Mouse (Mus musculus) lung, postnatal 0 days (tissue): ENCODE measurements around the gene Bsg. TPM values are rescaled to one million over a fixed set of nuclear protein-coding genes. Genes with fewer than 3 reads are reported as not detected.

ENCODE experiments used
- ATAC-seq: fragments of 200-750 bp; cut with Nextera tagmentation; 2 replicates; pipeline ENCODE4 v1.8.0; 2017; ENCODE audit warnings: moderate library complexity
- DNase-seq: peaks from one replicate; pipeline ENCODE4 v3.0.0-alpha.2; 2016; ENCODE audit warnings: low spot score
- H3K27ac ChIP-seq: fragments of 300-500 bp; sonication (generic); 2 replicates; pipeline ENCODE4 v1.5.1; 2014; ENCODE audit warnings: antibody characterized with exemption, mild to moderate bottlenecking, low read length, mixed read lengths
- H3K27me3 ChIP-seq: fragments of 300-500 bp; sonication (generic); replicated peaks from 2 replicates; pipeline ENCODE4 v1.6.1; 2014; ENCODE audit warnings: low read length, mixed read lengths; ENCODE audit not compliant: insufficient read depth
- H3K36me3 ChIP-seq: fragments of 300-500 bp; sonication (generic); 2 replicates; pipeline ENCODE4 v1.6.1; 2014; ENCODE audit warnings: low read length, mixed read lengths; ENCODE audit not compliant: insufficient read depth
- H3K4me1 ChIP-seq: fragments of 300-500 bp; sonication (generic); 2 replicates; pipeline ENCODE4 v1.6.1; 2014; ENCODE audit warnings: antibody characterized with exemption, low read depth, low read length, mixed read lengths; ENCODE audit not compliant: insufficient read depth
- H3K4me2 ChIP-seq: fragments of 300-500 bp; sonication (generic); replicated peaks from 2 replicates; pipeline ENCODE4 v1.6.1; 2014; ENCODE audit warnings: low read depth, mild to moderate bottlenecking, low read length, moderate library complexity, mixed read lengths
- H3K4me3 ChIP-seq: fragments of 300-500 bp; sonication (generic); 2 replicates; pipeline ENCODE4 v1.5.1; 2014; ENCODE audit warnings: low read depth, low read length
- H3K9ac ChIP-seq: fragments of 300-500 bp; sonication (generic); replicated peaks from 2 replicates; pipeline ENCODE4 v1.6.1; 2014; ENCODE audit warnings: low read depth, mild to moderate bottlenecking
- H3K9me3 ChIP-seq: fragments of 300-500 bp; sonication (generic); 2 replicates; pipeline ENCODE4 v1.6.1; 2016; ENCODE audit warnings: low read length, mixed read lengths
- CTCF ChIP-seq: IDR thresholded peaks from 2 replicates; pipeline ENCODE4 v1.5.1; 2016; ENCODE audit warnings: antibody characterized with exemption, mild to moderate bottlenecking
- EP300 ChIP-seq: IDR thresholded peaks from 2 replicates; pipeline ENCODE4 v1.6.1; 2016; ENCODE audit warnings: antibody characterized with exemption, mild to moderate bottlenecking, control low read depth
- WGBS: fragments of 180-500 bp; shearing (Covaris S2); extraction: QIAGEN DNeasy Blood & Tissue Kit; methylation state at CpG from one replicate; pipeline ENCODE4 v1.1.7; 2014; 5-methylcytosine and 5-hydroxymethylcytosine counted together
- polyA plus RNA-seq: library from polyadenylated mRNA; unstranded; fragments of >200 nt; fragmentation: Nextera tagmentation; extraction: Ambion mirVana; gene quantifications from 2 replicates; pipeline ENCODE4 v1.2.1, GENCODE M21; 2015

Bsg gene
- polyA plus RNA-seq, 1 experiment from 2014 or later: 1,299 TPM

DNA sequence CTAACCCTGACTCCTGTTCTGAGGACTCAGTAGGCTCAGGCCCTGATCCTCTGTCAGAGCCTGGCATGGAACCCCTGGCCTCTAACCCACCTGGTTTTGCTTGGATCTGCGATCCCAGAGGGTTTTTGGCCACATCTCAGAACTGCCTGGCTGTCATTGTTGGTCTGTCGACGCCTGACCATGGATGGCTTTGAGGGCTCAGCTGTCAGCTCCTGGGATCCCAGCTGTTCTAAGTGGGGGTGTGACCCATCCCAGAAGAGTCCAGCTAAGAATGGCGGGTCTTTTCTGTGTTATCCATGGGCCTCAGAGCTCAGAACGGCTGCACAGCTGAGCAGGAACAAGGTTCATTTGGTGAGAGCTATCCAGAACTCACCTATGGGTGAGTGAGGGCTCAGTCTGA lies 16.8 kb downstream of the Bsg start:
- ATAC-seq (no peak), DNase-seq (no peak)
- no peak for TF ChIP-seq CTCF
- TF ChIP-seq EP300: no peak
- H3K4me2 ChIP-seq: no peak overlapping the region
- H3K27ac ChIP-seq: no peak overlapping the region
- no peaks in the 10 kb centered on the region for H3K9me3 ChIP-seq
- H3K36me3 ChIP-seq: no peaks in the 10 kb centered on the region
- peaks cover 31% of the 10 kb centered on the region for H3K27me3 ChIP-seq
- peaks cover 5% of the 10 kb centered on the region; the same call in 1 of the 2 replicates for H3K4me1 ChIP-seq
- H3K4me3 ChIP-seq: no peak overlapping the region
- no peak overlapping the region for H3K9ac ChIP-seq
- 51% methylated on average over 5 of the region's 5 CpGs for WGBS

DNA sequence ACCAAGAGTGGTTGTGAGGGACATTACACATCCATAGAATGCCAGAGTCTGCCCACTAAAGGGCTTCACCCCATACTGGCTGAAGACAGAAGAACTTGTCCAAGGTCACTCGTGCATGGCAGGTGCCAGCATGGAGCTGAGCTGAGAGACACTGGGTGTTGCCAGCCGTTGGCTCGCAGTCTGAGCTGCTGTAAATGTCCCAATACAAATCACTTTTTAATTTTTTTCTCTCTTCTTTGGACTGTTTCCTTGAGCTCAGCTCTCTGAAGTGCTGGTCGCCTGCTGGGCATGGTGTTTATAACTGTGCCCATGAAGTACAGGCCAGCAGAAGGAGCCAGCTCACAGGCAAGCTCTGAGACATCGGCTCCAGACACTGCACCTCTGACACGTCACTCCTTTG lies 18.8 kb downstream of the Bsg start:
- no peaks in the 10 kb centered on the region for H3K9me3 ChIP-seq
- no peak overlapping the region for H3K27ac ChIP-seq
- TF ChIP-seq CTCF (no peak), EP300 (no peak)
- peaks cover 12% of the 10 kb centered on the region for H3K27me3 ChIP-seq
- no peaks in the 10 kb centered on the region for H3K4me1 ChIP-seq
- ATAC-seq (no peak), DNase-seq (no peak)
- H3K9ac ChIP-seq: no peak overlapping the region
- WGBS: 59% methylated on average over 6 of the region's 6 CpGs
- no peaks in the 10 kb centered on the region for H3K36me3 ChIP-seq
- no peak overlapping the region for H3K4me3 ChIP-seq
- H3K4me2 ChIP-seq: no peak overlapping the region

- H3K4me1 ChIP-seq: no peaks in the 10 kb centered on the region
- ATAC-seq (no peak), DNase-seq (no peak)
- no peak overlapping the region for H3K4me3 ChIP-seq
- H3K36me3 ChIP-seq: no peaks in the 10 kb centered on the region
- no peaks in the 10 kb centered on the region for H3K9me3 ChIP-seq
- H3K27ac ChIP-seq: no peak overlapping the region
- TF ChIP-seq EP300 (no peak), CTCF (no peak)
- H3K9ac ChIP-seq: no peak overlapping the region
- no peak overlapping the region for H3K4me2 ChIP-seq
- 77% methylated on average over 7 of the region's 7 CpGs for WGBS
- H3K27me3 ChIP-seq: 0 out of 2 replicates have a peak, but pooled peaks cover 6% of the 10 kb centered on the region
These were observed 19.4 kb downstream of the Bsg start for GRCm38 (mm10) chr10:79723692-79724091.

GRCm38 (mm10) chr10:79726090-79726489 lies 21.8 kb downstream of the Bsg start:
- H3K4me2 ChIP-seq: no peak overlapping the region
- H3K9ac ChIP-seq: no peak overlapping the region
- H3K27ac ChIP-seq: no peak overlapping the region
- no peaks in the 10 kb centered on the region for H3K4me1 ChIP-seq
- H3K4me3 ChIP-seq: no peak overlapping the region
- WGBS: 41% methylated on average over 11 of the region's 11 CpGs
- H3K9me3 ChIP-seq: no peaks in the 10 kb centered on the region
- no peaks in the 10 kb centered on the region for H3K36me3 ChIP-seq
- H3K27me3 ChIP-seq: no peaks in the 10 kb centered on the region
- ATAC-seq (peak; percentile 52; the same call in 1 of the 2 replicates), DNase-seq (peak; percentile 49)
- TF ChIP-seq CTCF (peak; percentile 77), EP300 (no peak)

GRCm38 (mm10) chr10:79728323-79729249 lies 24.3 kb downstream of the Bsg start:
- WGBS: 61% methylated on average over 28 of the region's 28 CpGs
- no peaks in the 10 kb centered on the region for H3K4me1 ChIP-seq
- H3K27me3 ChIP-seq: no peaks in the 10 kb centered on the region
- no peak for TF ChIP-seq CTCF
- TF ChIP-seq EP300: no peak
- no peaks in the 10 kb centered on the region for H3K9me3 ChIP-seq
- H3K4me3 ChIP-seq: no peak overlapping the region
- DNase-seq (no peak), ATAC-seq (no peak)
- H3K36me3 ChIP-seq: no peaks in the 10 kb centered on the region
- no peak overlapping the region for H3K9ac ChIP-seq
- no peak overlapping the region for H3K27ac ChIP-seq
- no peak overlapping the region for H3K4me2 ChIP-seq

GRCm38 (mm10) chr10:79729357-79729965 lies 25.2 kb downstream of the Bsg start:
- DNase-seq (no peak), ATAC-seq (no peak)
- Histone ChIP-seq H3K9me3 (no peaks in the 10 kb centered on the region), H3K9ac (no peak overlapping the region), H3K4me1 (no peaks in the 10 kb centered on the region), H3K36me3 (no peaks in the 10 kb centered on the region), H3K4me3 (no peak overlapping the region), H3K27ac (no peak overlapping the region), H3K4me2 (no peak overlapping the region), H3K27me3 (no peaks in the 10 kb centered on the region)
- TF ChIP-seq EP300 (no peak), CTCF (no peak)
- 50% methylated on average over 13 of the region's 13 CpGs for WGBS
